Mouse (Mus musculus) adrenal gland, postnatal 4 days (tissue): ENCODE data around the gene Rpl6. TPM values are rescaled to one million over a fixed set of nuclear protein-coding genes. Genes with fewer than 3 reads are reported as not detected.
"Not testable (repeated sequence)": the region's sequence is repeated elsewhere in the genome, so short reads cannot be mapped to it uniquely, and the experiment has no call there.

Source experiments
- DNase-seq, 2 experiments: peaks; one replicate each; pipeline ENCODE4 v3.0.0; 2021 to 2022; ENCODE audit warnings: low spot score in 2 of 2, mixed read lengths in 2 of 2
- total RNA-seq, 2 experiments: library from RNA; stranded (reverse); gene quantifications; 2 replicates each; pipeline ENCODE4 v1.2.3; 2021

Gene Rpl6
- total RNA-seq, 2 experiments from 2014 or later, result 1,172 to 1,181 TPM

- DNase-seq, result no peak
Observed at GRCm38 (mm10) chr5:121221328-121221850, 17.1 kb downstream of the Rpl6 start.

DNA sequence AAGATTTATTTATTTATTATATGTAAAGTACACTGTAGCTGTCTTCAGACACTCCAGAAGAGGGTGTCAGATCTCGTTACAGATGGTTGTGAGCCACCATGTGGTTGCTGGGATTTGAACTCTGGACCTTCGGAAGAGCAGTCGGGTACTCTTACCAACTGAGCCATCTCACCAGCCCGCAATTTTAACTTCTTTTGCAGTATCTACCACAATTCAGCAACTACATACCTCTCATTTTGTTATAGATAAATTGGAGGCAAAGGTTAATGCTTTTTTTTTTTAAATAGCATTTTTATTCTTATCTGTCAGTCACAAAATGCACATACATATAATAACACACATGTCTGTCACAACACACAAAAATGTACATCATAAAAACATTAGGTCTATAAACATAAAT, 19.7 kb downstream of the Rpl6 start:
- DNase-seq, result not testable (repeated sequence)

- no peak for DNase-seq
Observed at GRCm38 (mm10) chr5:121224856-121225255, 20.6 kb downstream of the Rpl6 start.

DNA sequence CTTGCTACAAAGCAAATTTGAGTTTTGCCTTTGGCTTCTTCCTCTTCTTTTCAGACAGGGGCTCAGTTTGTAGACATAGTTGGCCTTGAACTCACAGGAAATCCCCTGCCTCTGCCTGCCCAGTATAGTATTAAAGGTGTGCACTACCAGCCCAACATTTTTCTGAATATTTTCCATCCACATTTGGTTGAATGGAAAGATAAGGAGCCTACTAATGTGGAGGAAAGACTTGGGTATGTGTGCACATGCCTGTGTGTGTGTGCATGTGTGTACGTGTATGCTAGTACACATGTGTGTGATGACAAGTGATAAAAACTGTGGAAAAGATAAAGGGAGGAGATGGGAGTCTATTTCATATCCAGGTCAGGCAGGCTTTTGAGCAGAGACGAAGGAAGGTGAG, 21.6 kb downstream of the Rpl6 start:
- DNase-seq, result no peak

GRCm38 (mm10) chr5:121226406-121226805, 22.1 kb downstream of the Rpl6 start:
- DNase-seq, result no peak

- DNase-seq, result no peak
Observed at GRCm38 (mm10) chr5:121226845-121227244, 22.6 kb downstream of the Rpl6 start.

GRCm38 (mm10) chr5:121227330-121227729, 23.0 kb downstream of the Rpl6 start:
- DNase-seq, result not testable (repeated sequence)

DNA sequence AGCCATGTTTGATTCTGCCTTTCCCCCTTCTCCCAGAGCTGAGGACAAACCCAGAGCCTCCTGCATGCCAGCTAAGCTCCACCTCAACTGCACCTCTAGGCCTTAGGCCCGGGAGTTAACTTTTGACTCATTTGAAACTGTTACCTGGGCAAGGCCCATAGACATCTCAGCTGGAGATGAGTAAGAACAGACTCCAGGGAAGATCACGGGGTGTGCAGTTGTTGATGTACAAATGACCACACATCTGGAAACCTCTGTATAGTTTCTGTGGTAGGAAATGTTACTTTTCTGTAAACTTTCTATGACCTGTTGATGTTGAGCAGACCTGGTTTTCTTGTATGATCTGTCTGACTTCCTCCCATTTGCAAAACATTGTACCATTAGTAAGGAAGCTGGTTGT, 24.9 kb downstream of the Rpl6 start:
- no peak for DNase-seq

DNA sequence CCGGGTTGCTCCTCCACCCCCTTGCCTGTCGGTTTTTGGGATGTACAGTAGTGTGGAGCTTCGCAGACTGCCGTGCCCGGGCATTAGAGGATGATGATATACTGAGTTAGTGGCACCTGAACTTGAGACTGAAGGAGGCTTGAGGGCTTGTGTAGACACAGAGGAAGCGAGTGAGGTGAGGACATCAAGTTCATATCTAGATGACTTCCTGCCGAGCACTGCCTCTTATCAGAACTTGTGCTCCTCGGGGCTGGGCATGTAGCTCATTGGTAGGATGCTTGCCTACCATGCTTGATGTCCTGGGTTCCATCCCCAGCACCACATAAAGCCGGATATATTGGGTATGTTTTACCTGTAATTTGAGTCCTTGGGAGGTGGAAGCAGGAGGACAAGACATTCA, 26.5 kb downstream of the Rpl6 start:
- DNase-seq, result no peak

DNA sequence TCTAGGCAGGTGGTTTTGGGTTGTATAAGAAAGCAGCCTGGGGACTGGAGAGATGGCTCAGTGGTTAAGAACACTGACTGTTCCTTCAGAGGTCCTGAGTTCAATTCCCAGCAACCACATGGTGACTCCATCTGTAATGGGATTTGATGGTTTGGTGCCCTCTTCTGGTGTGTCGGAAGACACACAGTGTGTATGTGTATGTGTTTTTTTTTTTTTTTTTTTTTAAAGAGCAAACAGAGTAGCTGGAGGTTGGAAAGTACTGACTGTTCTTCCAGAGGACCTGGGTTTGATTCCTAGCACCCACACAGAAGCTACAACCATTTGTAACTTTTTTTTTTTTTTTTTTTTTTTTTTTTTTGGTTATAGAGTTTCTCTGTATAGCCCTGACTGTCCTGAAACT, 28.5 kb downstream of the Rpl6 start:
- DNase-seq, result no peak

- DNase-seq, result no peak
Observed at GRCm38 (mm10) chr5:121233726-121234125, 29.4 kb downstream of the Rpl6 start.

DNA sequence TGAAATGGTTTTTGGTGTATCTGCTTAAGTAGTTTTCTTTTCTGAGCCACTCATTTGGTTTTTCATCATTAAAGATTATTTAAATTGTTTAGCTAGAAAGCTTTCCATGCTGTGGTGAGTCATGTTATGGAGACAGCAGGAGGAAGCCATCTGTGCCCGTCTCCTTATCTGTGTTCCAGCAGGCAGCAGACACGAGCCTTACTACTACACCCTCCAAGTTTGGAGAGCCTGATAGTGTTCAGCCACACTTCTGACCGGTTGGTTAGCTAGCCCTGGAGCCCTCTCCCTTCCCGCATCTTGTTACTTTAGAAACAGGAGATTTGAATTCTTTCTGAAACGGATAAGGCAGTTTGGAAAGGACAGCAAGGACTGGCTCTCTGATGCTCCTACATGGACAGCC, 31.9 kb downstream of the Rpl6 start:
- DNase-seq, result no peak

DNA sequence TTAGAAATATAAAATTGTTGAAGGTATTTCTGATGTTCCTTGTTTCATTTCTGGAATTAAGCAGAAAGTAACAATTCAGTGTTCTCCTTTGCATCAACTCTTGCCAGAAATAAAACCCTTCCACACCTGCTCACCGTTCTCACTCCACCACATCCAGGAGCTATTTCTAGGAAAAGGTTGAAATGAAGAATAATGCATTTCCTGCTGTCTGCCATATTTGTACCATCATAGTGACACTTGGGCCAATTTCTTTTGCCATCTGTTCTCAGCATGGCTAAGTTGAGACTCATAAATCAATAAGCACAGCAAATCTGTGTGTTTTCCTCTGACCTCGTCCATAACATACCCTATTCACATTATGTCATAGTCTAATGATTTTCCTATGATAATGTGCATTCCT, 33.9 kb downstream of the Rpl6 start:
- no peak for DNase-seq

DNA sequence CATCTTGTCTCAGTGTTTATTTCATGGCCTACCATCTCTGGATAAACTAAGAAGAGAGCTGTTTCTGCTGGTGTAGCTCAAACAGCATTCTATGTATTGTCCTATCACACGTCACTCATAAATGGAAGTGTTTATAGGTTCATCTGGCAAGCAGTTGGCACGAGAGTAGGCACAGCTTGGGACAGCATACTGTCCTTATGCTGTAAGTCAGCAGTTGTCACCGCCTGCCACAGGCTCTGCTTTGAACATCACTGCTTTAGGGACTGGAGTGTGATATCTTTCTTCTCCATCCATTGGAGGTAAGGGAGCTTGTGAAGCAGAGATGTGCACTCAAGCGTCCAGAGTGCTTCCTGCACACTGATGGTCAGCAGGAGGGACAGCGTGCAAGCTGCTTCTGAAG, 35.6 kb downstream of the Rpl6 start:
- no peak for DNase-seq

DNA sequence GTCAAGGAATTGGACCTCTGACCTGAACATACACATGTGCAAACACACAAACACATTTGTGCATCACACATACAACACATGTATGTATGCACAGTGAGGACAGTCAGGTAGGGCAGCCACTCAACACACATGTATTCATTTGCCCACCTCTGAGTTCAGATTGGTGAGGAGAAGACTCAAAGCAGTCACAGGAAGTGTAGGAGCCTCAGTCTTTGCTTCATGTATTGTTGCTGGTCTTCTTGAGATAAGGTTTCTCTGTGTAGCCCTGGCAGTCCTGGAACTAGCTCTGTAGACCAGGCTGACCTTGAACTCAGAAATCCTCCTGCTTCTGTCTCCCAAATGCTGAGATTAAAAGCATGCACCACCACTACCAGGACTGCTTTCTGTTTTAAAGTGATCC, 36.9 kb downstream of the Rpl6 start:
- no peak for DNase-seq

DNA sequence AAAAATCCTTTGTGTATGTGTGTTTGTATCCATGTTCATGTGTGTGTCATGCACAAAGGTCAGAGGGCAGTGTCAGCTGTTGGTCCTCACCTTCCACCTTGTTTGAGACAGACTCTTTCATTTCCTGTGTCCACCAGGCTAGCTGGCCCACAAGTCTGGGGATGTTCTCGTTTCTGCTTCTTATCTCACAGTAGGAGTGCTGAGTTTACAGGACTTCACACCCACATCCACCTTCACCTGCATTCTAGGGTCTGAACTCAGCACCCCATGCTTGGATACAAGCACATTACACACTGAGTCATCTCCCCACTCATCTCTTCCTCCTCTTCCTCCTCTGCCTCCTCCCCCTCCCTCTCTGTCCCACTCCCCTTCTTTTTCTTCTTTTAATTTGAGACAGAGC, 38.0 kb downstream of the Rpl6 start:
- DNase-seq, result no peak

DNA sequence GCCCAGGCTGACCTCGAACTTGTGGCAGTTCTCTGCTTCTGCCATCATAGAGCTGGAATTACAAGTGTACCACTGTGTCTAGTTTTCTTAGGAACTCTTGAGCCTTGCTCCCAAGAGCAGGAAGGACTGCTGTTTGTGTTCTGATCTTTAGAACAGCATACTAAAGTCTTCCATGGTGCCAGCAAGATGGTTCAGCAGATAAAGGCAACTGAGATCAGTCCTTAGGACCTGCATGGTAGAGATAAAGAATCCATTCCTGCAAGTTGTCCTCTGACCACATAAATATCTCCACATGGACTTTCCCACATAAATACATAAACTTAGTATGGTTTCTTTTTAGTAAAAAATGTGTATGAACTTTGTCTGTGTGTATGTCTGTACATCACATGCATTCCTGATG, 38.4 kb downstream of the Rpl6 start:
- DNase-seq, result no peak

DNA sequence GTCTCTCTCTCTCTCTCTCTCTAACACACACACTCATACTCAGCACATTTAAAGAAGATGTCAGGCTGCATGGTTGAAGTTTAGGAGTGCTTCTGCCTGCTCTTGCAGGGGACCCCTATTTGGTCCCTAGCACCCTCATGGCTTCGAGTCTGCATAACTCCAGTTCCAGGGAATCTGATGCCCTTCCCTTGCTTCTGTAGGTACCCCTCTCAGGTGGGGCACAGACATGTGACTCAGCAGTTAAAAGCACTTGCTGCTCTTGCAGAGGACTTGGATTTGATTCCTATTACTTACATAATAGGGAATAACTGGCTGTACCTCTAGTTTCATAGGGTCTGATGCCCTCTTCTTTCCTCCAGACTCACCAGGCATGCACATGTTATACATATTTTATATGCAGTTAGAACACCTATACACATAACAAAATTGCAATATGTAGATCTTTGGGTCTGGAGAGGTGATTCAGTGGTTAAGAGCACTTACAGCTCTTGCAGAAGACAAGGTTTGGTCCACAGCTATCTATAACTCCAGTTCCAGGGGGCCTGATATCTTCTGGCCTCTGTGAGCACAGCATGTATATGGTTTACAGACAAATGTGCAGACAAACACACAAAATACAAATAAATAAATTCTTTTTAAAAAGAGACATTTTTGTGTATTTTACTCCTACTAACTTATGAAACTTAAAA, 39.5 kb downstream of the Rpl6 start:
- no peak for DNase-seq

DNA sequence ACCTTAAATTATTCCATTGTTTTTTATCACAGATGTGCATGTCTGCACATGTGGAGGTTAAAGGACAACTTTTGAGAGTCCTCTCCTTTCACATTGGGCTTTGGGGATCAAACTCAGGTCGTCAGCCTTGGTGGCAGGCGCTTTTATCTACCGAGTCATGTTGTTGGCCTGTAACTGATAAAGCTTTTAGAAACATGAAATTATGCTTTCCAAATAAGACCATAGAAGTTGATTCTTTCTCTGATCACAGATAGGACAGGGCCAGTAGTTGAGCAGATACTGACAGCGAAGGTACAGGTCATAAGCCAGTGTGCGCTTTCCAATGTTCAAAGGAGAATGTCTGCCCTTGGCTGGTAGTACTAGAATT, 40.1 kb downstream of the Rpl6 start:
- no peak for DNase-seq

- no peak for DNase-seq
Observed at GRCm38 (mm10) chr5:121245201-121245600, 40.9 kb downstream of the Rpl6 start.

GRCm38 (mm10) chr5:121248766-121249394, 44.6 kb downstream of the Rpl6 start:
- no peak for DNase-seq

- no peak for DNase-seq
Observed at GRCm38 (mm10) chr5:121249693-121250092, 45.4 kb downstream of the Rpl6 start.

GRCm38 (mm10) chr5:121251813-121252212, 47.5 kb downstream of the Rpl6 start:
- peak in 1 of 2 experiments; percentile 31 for DNase-seq
